Mouse (Mus musculus) heart, postnatal 10 days (tissue): ENCODE data around the gene Leng8. TPM values are rescaled to one million over a fixed set of nuclear protein-coding genes. Genes with fewer than 3 reads are reported as not detected.
A peak's percentile ranks its signal among the peaks of the same experiment; 100 is the strongest.

ENCODE experiments used
- DNase-seq, 2 experiments: peaks; one replicate each; pipeline ENCODE4 v3.0.0; 2021
- intact Hi-C: fragments of 180-260 bp; cut with DNase I; formaldehyde crosslinking; loops from one replicate; pipeline ENCODE4 v1.15.1; 2025
- total RNA-seq, 2 experiments: library from RNA; stranded (reverse); gene quantifications; 2 replicates each; pipeline ENCODE4 v1.2.3; 2021

Leng8 gene
- 10 to 100 TPM; 57.3 to 57.9 TPM for total RNA-seq

GRCm38 (mm10) chr7:4136771-4137531, at the start of gene Leng8:
TSS of gene Leng8 (plus strand) at chr7:4137039.
- intact Hi-C loops, result loop anchor here (5.0 to 10.0 kb wide), 3 partner anchors 158 to 445 kb away; partner anchors contain the start of genes Mboat7 and Tsen34
- DNase-seq, result peak; percentile 99 to 100

GRCm38 (mm10) chr7:4087238-4087895, 49.5 kb upstream of the Leng8 start:
- intact Hi-C loops, result no loop called here
- no peak for DNase-seq

- DNase-seq, result no peak
Measured at GRCm38 (mm10) chr7:4087896-4088480, 48.9 kb upstream of the Leng8 start.

GRCm38 (mm10) chr7:4088679-4089078, 48.2 kb upstream of the Leng8 start:
- intact Hi-C loops, result no loop called here
- DNase-seq, result no peak

More at GRCm38 (mm10) chr7:4087896-4088480, 48.9 kb upstream of the Leng8 start:
- intact Hi-C loops, result no loop called here

GRCm38 (mm10) chr7:4091170-4091569, 45.7 kb upstream of the Leng8 start:
- DNase-seq, result no peak

GRCm38 (mm10) chr7:4098301-4098700, 38.5 kb upstream of the Leng8 start:
- intact Hi-C loops, result no loop called here
- no peak for DNase-seq

More at GRCm38 (mm10) chr7:4091170-4091569, 45.7 kb upstream of the Leng8 start:
- intact Hi-C loops, result no loop called here

GRCm38 (mm10) chr7:4098832-4099231, 38.0 kb upstream of the Leng8 start:
- no peak for DNase-seq
- intact Hi-C loops, result no loop called here

- no peak for DNase-seq
- intact Hi-C loops, result loop anchor here (5.0 kb wide), 1 partner anchor 46 kb away; no protein-coding TSS in a partner anchor
Measured at GRCm38 (mm10) chr7:4101144-4101543, 35.7 kb upstream of the Leng8 start.

- peak; percentile 35 to 64 for DNase-seq
- intact Hi-C loops, result loop anchor here (1.0 to 5.0 kb wide), 2 partner anchors 44 to 324 kb away; no protein-coding TSS in a partner anchor
Measured at GRCm38 (mm10) chr7:4103411-4103810, 33.4 kb upstream of the Leng8 start.

GRCm38 (mm10) chr7:4111766-4112165, 25.1 kb upstream of the Leng8 start:
- intact Hi-C loops, result no loop called here
- no peak for DNase-seq

- no peak for DNase-seq
Measured at GRCm38 (mm10) chr7:4117050-4117814, 19.6 kb upstream of the Leng8 start.

GRCm38 (mm10) chr7:4119344-4119902, 17.4 kb upstream of the Leng8 start, which contains the start of gene Ttyh1:
TSS of gene Ttyh1 (plus strand) at chr7:4119408.
- no peak for DNase-seq
- intact Hi-C loops, result no loop called here

More at GRCm38 (mm10) chr7:4117050-4117814, 19.6 kb upstream of the Leng8 start:
- intact Hi-C loops, result no loop called here

- intact Hi-C loops, result no loop called here
- DNase-seq, result no peak
Measured at GRCm38 (mm10) chr7:4119976-4120921, 16.6 kb upstream of the Leng8 start.

- intact Hi-C loops, result no loop called here
- DNase-seq, result no peak
Measured at GRCm38 (mm10) chr7:4122076-4122768, 14.6 kb upstream of the Leng8 start.

- no peak for DNase-seq
- intact Hi-C loops, result no loop called here
Measured at GRCm38 (mm10) chr7:4122783-4123182, 14.1 kb upstream of the Leng8 start.

- DNase-seq, result peak; percentile 72 to 80
- intact Hi-C loops, result no loop called here
Measured at GRCm38 (mm10) chr7:4123732-4124131, 13.1 kb upstream of the Leng8 start.

GRCm38 (mm10) chr7:4124315-4124759, 12.5 kb upstream of the Leng8 start:
- DNase-seq, result peak; percentile 50 to 59
- intact Hi-C loops, result no loop called here

GRCm38 (mm10) chr7:4124856-4125255, 12.0 kb upstream of the Leng8 start:
- intact Hi-C loops, result no loop called here
- no peak for DNase-seq
